Mouse (Mus musculus) spleen, embryonic (tissue): ENCODE measurements around the gene Csad.

Source experiments
- CTCF ChIA-PET: fragments of 350-600 bp; sonication (Branson Sonifier 250); formaldehyde crosslinking; loops from one replicate; lab custom pipeline; 2022; lab: Charles Lee

Gene Csad

GRCm38 (mm10) chr15:102238543-102239259, 34.2 kb upstream of the Csad start:
- CTCF ChIA-PET: interaction anchor here (0.6 kb wide), 1 partner anchor 9 kb away, joined by 16 read pairs; no protein-coding TSS in a partner anchor

- CTCF ChIA-PET: interaction anchor here (0.5 to 1.6 kb wide), 4 partner anchors 10 to 35 kb away, joined by 3 to 10 read pairs (median 4); no protein-coding TSS in a partner anchor
Observed at GRCm38 (mm10) chr15:102235371-102236027, 31.0 kb upstream of the Csad start.

- CTCF ChIA-PET: interaction anchor here (0.7 to 0.8 kb wide), 3 partner anchors 8 to 58 kb away, joined by 3 to 31 read pairs (median 18); no protein-coding TSS in a partner anchor
Observed at GRCm38 (mm10) chr15:102233896-102234295, 29.4 kb upstream of the Csad start.

GRCm38 (mm10) chr15:102232764-102233163, 28.2 kb upstream of the Csad start:
- CTCF ChIA-PET: no interaction called here

GRCm38 (mm10) chr15:102231748-102232147, 27.2 kb upstream of the Csad start, which contains the start of gene Itgb7:
Gene Itgb7 (minus strand): TSS chr15:102231944.
- CTCF ChIA-PET: no interaction called here

GRCm38 (mm10) chr15:102230408-102231321, 26.1 kb upstream of the Csad start:
- CTCF ChIA-PET: no interaction called here

- CTCF ChIA-PET: interaction anchor here (0.6 to 1.3 kb wide), 3 partner anchors 9 to 21 kb away, joined by 4 to 18 read pairs (median 4); partner anchors contain the start of gene Csad
Observed at GRCm38 (mm10) chr15:102225619-102226018, 21.1 kb upstream of the Csad start.

GRCm38 (mm10) chr15:102224992-102225617, 20.6 kb upstream of the Csad start:
- CTCF ChIA-PET: interaction anchor here (1.1 to 1.7 kb wide), 8 partner anchors 18 to 49 kb away, joined by 3 to 8 read pairs (median 4); partner anchors contain the start of genes Csad and Zfp740

- CTCF ChIA-PET: interaction anchor here (0.7 to 1.7 kb wide), 8 partner anchors 17 to 48 kb away, joined by 3 to 8 read pairs (median 4); partner anchors contain the start of genes Csad and Zfp740
Observed at GRCm38 (mm10) chr15:102224186-102224991, 19.9 kb upstream of the Csad start.

- CTCF ChIA-PET: interaction anchor here (0.9 kb wide), 1 partner anchor 13 kb away, joined by 4 read pairs; no protein-coding TSS in a partner anchor
Observed at GRCm38 (mm10) chr15:102222386-102222785, 17.9 kb upstream of the Csad start.

GRCm38 (mm10) chr15:102217325-102217724, 12.8 kb upstream of the Csad start:
- CTCF ChIA-PET: no interaction called here

GRCm38 (mm10) chr15:102216459-102217228, 12.1 kb upstream of the Csad start:
- CTCF ChIA-PET: interaction anchor here (0.6 kb wide), 1 partner anchor 63 kb away, joined by 5 read pairs; no protein-coding TSS in a partner anchor

GRCm38 (mm10) chr15:102215624-102216023, 11.1 kb upstream of the Csad start:
- CTCF ChIA-PET: interaction anchor here (0.6 kb wide), 1 partner anchor 271 kb away, joined by 3 read pairs; no protein-coding TSS in a partner anchor

- CTCF ChIA-PET: no interaction called here
Observed at GRCm38 (mm10) chr15:102214132-102214531, 9.6 kb upstream of the Csad start.

- CTCF ChIA-PET: interaction anchor here (0.6 kb wide), 1 partner anchor 66 kb away, joined by 5 read pairs; no protein-coding TSS in a partner anchor
Observed at GRCm38 (mm10) chr15:102211895-102212294, 7.4 kb upstream of the Csad start.

- CTCF ChIA-PET: no interaction called here
Observed at GRCm38 (mm10) chr15:102210816-102211215, 6.3 kb upstream of the Csad start.

GRCm38 (mm10) chr15:102209114-102209513, 4.6 kb upstream of the Csad start:
- CTCF ChIA-PET: interaction anchor here (0.8 to 1.4 kb wide), 2 partner anchors 13 to 29 kb away, joined by 3 to 4 read pairs; no protein-coding TSS in a partner anchor

GRCm38 (mm10) chr15:102208092-102208561, 3.6 kb upstream of the Csad start:
- CTCF ChIA-PET: interaction anchor here (1.1 kb wide), 1 partner anchor 16 kb away, joined by 4 read pairs; no protein-coding TSS in a partner anchor
